Mouse (Mus musculus): ENCODE results near the gene Gm9044.
"Not testable (repeated sequence)": the region's sequence is repeated elsewhere in the genome, so short reads cannot be mapped to it uniquely, and the experiment has no call there.

Gene Gm9044

DNA sequence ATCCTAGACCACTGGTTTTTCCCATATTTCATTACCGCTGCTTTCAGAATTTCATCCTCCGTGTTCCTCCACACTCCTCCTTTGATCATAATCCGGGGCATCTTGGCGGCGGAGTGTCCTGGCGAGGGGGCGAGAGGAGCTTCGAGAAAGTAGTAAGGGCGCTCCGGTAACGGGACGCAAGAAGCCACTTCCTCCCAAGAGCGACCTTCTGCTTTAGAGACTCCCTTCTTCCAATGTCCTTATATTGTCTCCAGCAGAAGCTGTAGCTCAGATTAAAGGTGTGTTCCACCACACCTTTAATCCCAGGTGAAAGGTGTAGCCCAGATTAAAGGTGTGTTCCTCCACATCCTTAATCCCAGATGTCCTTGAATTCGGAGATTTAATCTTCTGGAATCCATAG is at the start of gene Gm9044:
Gene Gm9044 (minus strand): TSS at position 101 of the 400 bp plus-strand sequence.
- in situ Hi-C loops (cut with MboI; ENCODE audit: low sequenced_read_pairs) = not testable (repeated sequence)

DNA sequence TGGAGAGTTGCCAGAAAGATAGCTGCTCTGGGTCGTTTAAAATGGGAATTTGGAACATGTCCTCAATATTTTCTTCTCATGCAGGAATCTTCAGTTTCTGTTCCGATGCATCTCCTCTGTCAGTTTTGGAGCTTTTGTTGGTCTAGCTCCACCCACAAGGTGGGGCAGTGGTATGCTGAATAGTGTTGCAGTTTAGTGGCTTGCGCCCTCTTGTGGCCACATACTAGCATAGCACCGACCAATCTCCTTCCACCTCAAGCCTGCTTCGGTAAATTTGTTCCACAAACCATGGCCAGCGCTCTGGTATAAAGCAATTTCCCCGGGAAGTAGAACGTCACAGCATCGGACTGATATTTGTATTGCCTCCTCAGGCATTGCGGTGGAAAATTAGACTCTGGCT is 38.2 kb upstream of the Gm9044 start:
- in situ Hi-C loops (cut with MboI; ENCODE audit: low sequenced_read_pairs) = loop anchor here (25.0 kb wide), 1 partner anchor 633 kb away; the partner anchor contains the start of gene Slc35e3

DNA sequence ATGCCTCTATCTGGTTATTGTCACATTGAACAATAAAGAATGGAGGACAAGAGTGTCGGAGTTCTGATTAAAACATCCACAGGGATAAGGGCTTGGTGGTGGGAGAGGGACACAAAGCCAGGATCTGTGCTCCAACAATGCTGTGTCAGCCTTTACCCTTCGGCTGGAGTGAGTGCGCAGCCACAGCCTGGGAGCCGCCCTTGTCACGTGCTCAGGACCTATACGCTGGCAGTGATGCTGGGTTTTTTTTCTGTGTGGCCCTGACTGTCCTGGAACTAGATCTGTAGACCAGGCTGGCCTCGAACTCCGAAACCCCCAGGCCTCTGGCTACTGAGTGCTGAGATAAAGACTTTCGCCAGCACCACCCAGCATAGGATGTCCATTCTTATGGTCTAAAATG is 37.3 kb upstream of the Gm9044 start:
- in situ Hi-C loops (cut with MboI; ENCODE audit: low sequenced_read_pairs) = loop anchor here (25.0 kb wide), 1 partner anchor 632 kb away; the partner anchor contains the start of gene Slc35e3

DNA sequence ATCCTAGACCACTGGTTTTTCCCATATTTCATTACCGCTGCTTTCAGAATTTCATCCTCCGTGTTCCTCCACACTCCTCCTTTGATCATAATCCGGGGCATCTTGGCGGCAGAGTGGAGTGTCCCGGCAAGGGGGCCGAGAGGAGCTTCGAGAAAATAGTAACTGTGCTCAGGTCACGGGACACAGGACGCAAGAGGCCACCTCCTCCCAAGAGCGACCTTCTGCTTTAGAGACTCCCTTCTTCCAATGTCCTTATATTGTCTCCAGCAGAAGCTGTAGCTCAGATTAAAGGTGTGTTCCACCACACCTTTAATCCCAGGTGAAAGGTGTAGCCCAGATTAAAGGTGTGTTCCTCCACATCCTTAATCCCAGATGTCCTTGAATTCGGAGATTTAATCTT is 21.8 kb upstream of the Gm9044 start, which contains the start of gene Gm9049:
Gene Gm9049 (minus strand): TSS at position 101 of the 400 bp plus-strand sequence.
- in situ Hi-C loops (cut with MboI; ENCODE audit: low sequenced_read_pairs) = loop anchor here (25.0 kb wide), 1 partner anchor 617 kb away; the partner anchor contains the start of gene Slc35e3

DNA sequence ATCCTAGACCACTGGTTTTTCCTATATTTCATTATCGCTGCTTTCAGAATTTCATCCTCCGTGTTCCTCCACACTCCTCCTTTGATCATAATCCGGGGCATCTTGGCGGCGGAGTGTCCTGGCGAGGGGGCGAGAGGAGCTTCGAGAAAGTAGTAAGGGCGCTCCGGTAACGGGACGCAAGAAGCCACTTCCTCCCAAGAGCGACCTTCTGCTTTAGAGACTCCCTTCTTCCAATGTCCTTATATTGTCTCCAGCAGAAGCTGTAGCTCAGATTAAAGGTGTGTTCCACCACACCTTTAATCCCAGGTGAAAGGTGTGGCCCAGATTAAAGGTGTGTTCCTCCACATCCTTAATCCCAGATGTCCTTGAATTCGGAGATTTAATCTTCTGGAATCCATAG is 16.4 kb upstream of the Gm9044 start, which contains the start of gene Gm9048:
Gene Gm9048 (minus strand): TSS at position 101 of the 400 bp plus-strand sequence.
- in situ Hi-C loops (cut with MboI; ENCODE audit: low sequenced_read_pairs) = not testable (repeated sequence)

DNA sequence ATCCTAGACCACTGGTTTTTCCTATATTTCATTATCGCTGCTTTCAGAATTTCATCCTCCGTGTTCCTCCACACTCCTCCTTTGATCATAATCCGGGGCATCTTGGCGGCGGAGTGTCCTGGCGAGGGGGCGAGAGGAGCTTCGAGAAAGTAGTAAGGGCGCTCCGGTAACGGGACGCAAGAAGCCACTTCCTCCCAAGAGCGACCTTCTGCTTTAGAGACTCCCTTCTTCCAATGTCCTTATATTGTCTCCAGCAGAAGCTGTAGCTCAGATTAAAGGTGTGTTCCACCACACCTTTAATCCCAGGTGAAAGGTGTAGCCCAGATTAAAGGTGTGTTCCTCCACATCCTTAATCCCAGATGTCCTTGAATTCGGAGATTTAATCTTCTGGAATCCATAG is 10.9 kb upstream of the Gm9044 start, which contains the start of gene Gm9046:
Gene Gm9046 (minus strand): TSS at position 101 of the 400 bp plus-strand sequence.
- in situ Hi-C loops (cut with MboI; ENCODE audit: low sequenced_read_pairs) = not testable (repeated sequence)

DNA sequence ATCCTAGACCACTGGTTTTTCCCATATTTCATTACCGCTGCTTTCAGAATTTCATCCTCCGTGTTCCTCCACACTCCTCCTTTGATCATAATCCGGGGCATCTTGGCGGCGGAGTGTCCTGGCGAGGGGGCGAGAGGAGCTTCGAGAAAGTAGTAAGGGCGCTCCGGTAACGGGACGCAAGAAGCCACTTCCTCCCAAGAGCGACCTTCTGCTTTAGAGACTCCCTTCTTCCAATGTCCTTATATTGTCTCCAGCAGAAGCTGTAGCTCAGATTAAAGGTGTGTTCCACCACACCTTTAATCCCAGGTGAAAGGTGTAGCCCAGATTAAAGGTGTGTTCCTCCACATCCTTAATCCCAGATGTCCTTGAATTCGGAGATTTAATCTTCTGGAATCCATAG is 5.5 kb upstream of the Gm9044 start, which contains the start of gene Gm9045:
Gene Gm9045 (minus strand): TSS at position 101 of the 400 bp plus-strand sequence.
- in situ Hi-C loops (cut with MboI; ENCODE audit: low sequenced_read_pairs) = not testable (repeated sequence)

DNA sequence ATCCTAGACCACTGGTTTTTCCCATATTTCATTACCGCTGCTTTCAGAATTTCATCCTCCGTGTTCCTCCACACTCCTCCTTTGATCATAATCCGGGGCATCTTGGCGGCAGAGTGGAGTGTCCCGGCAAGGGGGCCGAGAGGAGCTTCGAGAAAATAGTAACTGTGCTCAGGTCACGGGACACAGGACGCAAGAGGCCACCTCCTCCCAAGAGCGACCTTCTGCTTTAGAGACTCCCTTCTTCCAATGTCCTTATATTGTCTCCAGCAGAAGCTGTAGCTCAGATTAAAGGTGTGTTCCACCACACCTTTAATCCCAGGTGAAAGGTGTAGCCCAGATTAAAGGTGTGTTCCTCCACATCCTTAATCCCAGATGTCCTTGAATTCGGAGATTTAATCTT is 5.3 kb downstream of the Gm9044 start, which contains the start of gene Gm9040:
Gene Gm9040 (minus strand): TSS at position 101 of the 400 bp plus-strand sequence.
- in situ Hi-C loops (cut with MboI; ENCODE audit: low sequenced_read_pairs) = not testable (repeated sequence)

DNA sequence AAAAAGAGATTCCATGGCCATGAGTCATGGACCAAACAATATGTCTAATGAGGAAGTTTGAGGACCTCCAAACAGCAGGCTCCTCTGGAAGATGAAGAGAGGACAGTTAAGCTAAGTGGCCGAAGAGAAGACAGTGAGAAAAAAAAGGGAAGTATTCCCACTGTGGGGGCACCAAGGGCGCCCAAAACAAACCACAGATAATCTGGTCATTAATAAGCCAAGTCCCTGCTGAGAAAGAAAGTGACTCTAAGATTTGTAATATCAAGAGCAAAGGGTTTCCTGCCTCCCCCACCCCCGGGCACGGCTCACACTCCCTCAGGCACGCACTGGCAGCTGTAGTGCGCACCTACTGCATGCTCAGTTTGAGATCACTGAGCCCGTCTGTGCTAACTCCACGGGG is 13.2 kb downstream of the Gm9044 start:
- in situ Hi-C loops (cut with MboI; ENCODE audit: low sequenced_read_pairs) = no loop called here

DNA sequence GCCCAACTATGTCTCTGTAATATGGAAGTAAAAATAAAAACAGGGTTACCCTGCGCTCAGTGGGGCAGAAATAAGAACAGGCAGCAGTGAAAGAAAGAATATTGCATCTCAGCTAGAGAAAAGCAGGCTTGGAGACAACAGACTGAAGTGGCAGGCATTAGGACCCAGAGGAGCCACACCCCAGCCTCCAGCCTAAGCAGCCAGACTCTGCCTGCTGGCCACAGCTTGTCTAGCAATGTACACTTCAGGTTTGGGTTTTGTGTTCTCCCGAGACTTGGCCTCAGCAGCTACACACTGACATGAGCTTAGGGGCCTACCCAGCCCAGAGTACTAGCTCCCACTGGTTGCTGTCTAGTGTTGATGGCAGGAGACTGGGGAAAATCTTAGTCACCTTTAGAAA is 30.1 kb downstream of the Gm9044 start:
- in situ Hi-C loops (cut with MboI; ENCODE audit: low sequenced_read_pairs) = not testable (repeated sequence)

DNA sequence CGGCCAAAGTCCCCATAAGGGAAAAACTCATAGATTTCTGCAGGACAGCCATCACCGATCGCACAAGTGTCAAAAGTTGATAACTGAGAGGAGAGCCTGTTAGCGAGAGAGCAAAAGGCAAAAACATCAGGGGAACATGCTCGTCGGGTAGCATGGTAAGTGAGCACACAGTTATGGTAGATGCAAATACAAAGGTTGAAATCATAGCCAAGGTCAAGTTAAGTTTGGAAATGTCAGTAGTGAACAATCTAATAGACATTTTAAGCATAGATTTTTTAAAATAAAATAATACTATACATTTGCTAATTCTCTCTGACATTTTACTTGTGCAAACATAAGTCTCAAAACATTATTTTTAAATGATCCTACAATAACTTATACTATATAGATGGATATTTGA is 37.3 kb downstream of the Gm9044 start, which contains the start of gene Iltifb:
Gene Iltifb (minus strand): TSS at position 101 of the 400 bp plus-strand sequence.
- in situ Hi-C loops (cut with MboI; ENCODE audit: low sequenced_read_pairs) = loop anchor here (25.0 kb wide), 1 partner anchor 133 kb away; no protein-coding TSS in a partner anchor

DNA sequence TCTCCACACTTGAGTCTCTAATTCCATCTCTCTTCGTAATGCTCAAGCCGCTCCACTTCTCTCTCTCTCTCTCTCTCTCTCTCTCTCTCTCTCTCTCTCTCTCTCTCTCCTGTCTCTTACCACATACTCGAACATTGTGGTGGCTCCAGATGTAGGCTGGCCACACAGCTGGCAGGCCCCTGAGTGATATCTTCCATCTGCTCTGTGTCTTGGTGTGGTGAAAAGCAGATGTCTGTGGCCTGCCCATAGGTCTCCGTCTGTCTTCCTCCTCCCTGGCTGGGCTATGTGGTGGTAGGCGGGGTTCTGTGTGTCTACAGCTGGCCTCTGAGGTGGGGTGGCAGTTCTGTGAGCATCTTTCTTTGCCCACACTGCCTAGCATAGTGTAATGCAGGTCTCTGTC is 49.2 kb downstream of the Gm9044 start:
- in situ Hi-C loops (cut with MboI; ENCODE audit: low sequenced_read_pairs) = loop anchor here (25.0 kb wide), 1 partner anchor 121 kb away; no protein-coding TSS in a partner anchor

DNA sequence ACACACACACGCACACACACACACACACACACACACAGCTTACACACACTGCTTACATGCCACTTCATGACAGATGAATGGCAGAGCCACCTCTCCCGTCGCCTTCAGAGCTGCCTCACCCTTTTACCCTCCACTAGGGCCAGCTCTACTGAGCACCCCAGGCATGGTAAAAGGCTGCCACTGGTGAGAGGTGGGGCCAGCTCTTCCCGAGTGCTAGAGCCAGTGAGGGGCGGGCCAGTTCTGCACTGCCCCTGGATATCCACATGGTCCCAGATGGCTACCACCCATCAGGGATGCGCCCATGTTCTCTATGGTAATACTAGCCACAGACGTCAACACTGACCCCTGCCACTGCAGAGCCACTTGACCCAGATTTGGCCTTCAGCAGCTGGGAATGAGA is 49.6 kb downstream of the Gm9044 start:
- in situ Hi-C loops (cut with MboI; ENCODE audit: low sequenced_read_pairs) = loop anchor here (25.0 kb wide), 1 partner anchor 120 kb away; no protein-coding TSS in a partner anchor

Data from CH12F3 (cell line).